Mouse (Mus musculus): ENCODE data around the gene P2rx3. TPM values are rescaled to one million over a fixed set of nuclear protein-coding genes. Genes with fewer than 3 reads are reported as not detected.
A peak's percentile ranks its signal among the peaks of the same experiment; 100 is the strongest.

P2rx3 gene
- polyA plus RNA-seq, 1 experiment from 2014 or later: 0.30 TPM

DNA sequence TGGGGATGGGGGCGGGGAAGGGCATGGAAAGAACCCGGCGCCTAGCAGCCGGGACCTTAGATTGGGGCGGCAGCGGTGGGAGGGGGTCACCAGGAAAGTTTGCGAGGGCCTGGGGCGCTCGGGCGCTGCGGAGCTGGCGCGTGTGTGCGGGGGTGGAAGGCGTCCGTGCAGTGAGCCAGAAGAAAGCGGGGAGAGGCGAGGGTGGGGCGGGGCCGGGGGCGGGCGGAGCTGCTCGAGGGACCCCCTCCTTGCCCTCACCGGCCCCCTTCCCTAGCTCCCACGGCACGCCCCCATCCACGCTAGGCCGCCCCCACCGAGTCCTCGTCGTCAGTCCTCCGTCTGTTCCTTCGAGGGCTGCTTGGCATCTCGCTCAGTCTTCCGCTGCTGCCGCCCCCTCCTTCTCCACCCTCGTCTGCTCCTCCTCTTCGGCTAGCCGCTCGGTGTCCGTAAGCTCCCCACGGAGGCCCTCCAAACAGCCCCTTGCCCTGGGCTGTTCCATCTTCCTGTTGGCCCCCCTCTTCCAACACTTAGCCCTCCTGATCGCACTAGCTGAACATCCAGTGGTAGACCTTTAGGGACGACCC, 11.0 kb upstream of the P2rx3 start:
- H3K4me3 ChIP-seq (ENCODE audit: low read depth, low read length): peak overlapping the region; percentile 70
- H3K27ac ChIP-seq (ENCODE audit: low read depth, low read length): peak overlapping the region; percentile 89
- H3K9ac ChIP-seq (ENCODE audit: low read length): peak overlapping the region; percentile 78
- H3K4me2 ChIP-seq (ENCODE audit: low read length): peak overlapping the region; percentile 71
- H3K4me1 ChIP-seq (ENCODE audit: control insufficient read depth, insufficient read depth, low read length): peaks cover 28% of the 10 kb centered on the region
- peak; percentile 75 for ATAC-seq
- no peaks in the 10 kb centered on the region for H3K27me3 ChIP-seq (replicated peaks; ENCODE audit: control insufficient read depth, insufficient read depth, low read length)
- under 1% methylated on average over 34 of the region's 44 CpGs for WGBS
- DNase-seq (ENCODE audit: low spot score): peak; percentile 80
- no peaks in the 10 kb centered on the region for H3K9me3 ChIP-seq (replicated peaks; ENCODE audit: control insufficient read depth, low read length)
- H3K36me3 ChIP-seq (ENCODE audit: control insufficient read depth, insufficient read depth, low read length): peaks cover 59% of the 10 kb centered on the region

DNA sequence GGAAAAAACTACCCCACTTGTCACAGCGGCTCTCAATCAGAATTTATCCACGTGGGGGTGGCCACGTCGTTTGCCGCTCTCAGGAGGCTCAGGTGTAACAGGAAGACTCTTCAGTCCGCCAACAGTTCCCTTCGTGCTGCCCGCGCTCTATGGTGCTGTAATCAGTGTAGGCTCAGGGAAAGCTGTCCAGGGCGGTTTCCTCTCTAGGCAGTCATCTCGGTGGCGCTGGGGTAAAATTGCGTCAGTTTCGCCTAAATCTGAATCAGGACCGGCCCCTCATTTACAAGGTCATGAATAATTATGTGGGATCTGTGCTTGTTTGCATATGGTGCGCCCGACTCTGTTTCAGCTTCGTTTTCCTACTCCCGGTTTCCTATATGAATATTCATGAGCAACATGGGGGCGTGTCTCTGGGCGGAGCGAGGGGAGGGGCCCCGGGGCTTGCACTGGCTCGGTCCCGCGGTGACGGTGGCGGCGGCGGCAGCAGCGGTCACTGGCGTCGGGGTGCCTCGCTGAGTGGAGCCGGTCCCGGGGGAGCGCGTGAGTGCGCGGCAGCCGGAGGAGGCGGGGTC, 10.4 kb upstream of the P2rx3 start, which contains the start of gene Tnks1bp1:
Gene Tnks1bp1 (plus strand): TSS at position 427 of the 572 bp plus-strand sequence.
- WGBS: under 1% methylated on average over 42 of the region's 42 CpGs
- peak within 1 kb of the TSS; percentile 78 for H3K9ac ChIP-seq (ENCODE audit: low read length)
- peak; percentile 90 for ATAC-seq
- H3K4me1 ChIP-seq (ENCODE audit: control insufficient read depth, insufficient read depth, low read length): peaks cover 28% of the 10 kb centered on the region
- H3K4me3 ChIP-seq (ENCODE audit: low read depth, low read length): peak within 1 kb of the TSS; percentile 70
- H3K27ac ChIP-seq (ENCODE audit: low read depth, low read length): peak within 1 kb of the TSS; percentile 89
- H3K4me2 ChIP-seq (ENCODE audit: low read length): peak within 1 kb of the TSS; percentile 71
- peak; percentile 96 for DNase-seq (ENCODE audit: low spot score)
- no peaks in the 10 kb centered on the region for H3K9me3 ChIP-seq (replicated peaks; ENCODE audit: control insufficient read depth, low read length)
- no peaks in the 10 kb centered on the region for H3K27me3 ChIP-seq (replicated peaks; ENCODE audit: control insufficient read depth, insufficient read depth, low read length)
- H3K36me3 ChIP-seq (ENCODE audit: control insufficient read depth, insufficient read depth, low read length): peaks cover 59% of the 10 kb centered on the region

DNA sequence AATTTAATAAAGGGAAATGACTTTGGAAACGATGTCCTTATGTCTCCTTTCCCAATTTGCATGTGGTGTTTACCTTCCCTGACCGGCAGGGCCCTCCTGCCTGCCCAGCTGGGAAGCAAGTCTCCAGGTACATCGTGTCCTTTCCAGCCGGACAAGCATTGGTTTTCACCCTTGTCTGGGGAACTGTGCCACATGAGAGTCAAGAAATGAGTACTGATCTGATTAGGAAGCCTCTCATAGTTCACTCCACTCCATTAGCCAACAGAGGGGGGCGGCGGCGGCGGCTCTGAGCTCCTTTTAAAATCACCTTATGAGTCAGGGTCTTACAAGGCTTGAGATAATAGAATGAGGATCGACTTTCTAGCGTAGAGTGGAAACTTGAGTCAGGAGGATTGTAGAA, 9.8 kb upstream of the P2rx3 start:
- DNase-seq (ENCODE audit: low spot score): no peak
- WGBS: 42% methylated on average over 10 of the region's 10 CpGs
- H3K4me3 ChIP-seq (ENCODE audit: low read depth, low read length): peak overlapping the region; percentile 70

DNA sequence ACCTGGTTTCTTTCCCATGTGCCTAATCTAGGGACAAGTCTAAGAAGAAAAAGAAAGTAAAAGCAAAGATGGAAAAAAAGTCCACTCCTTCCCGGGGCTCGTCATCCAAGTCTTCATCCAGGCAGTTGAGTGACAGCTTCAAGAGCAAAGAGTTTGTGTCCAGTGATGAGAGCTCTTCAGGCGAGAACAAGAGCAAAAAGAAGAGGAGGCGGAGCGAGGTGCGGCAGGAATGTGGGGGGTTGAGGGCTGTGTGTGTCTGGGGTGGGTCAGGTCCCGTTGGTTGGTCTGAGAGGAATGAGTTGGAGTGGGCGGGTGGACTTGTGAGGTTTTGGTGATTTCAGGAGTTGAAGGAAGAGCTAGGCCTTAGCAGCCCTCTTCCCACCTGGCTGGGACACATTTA, 9.0 kb upstream of the P2rx3 start:
- Histone ChIP-seq H3K9ac (ENCODE audit: low read length) (no peak overlapping the region), H3K36me3 (ENCODE audit: control insufficient read depth, insufficient read depth, low read length) (peaks cover 62% of the 10 kb centered on the region), H3K27ac (ENCODE audit: low read depth, low read length) (no peak overlapping the region), H3K9me3 (replicated peaks; ENCODE audit: control insufficient read depth, low read length) (no peaks in the 10 kb centered on the region), H3K4me1 (ENCODE audit: control insufficient read depth, insufficient read depth, low read length) (peaks cover 28% of the 10 kb centered on the region), H3K4me3 (ENCODE audit: low read depth, low read length) (no peak overlapping the region), H3K27me3 (replicated peaks; ENCODE audit: control insufficient read depth, insufficient read depth, low read length) (no peaks in the 10 kb centered on the region), H3K4me2 (ENCODE audit: low read length) (no peak overlapping the region)
- ATAC-seq (no peak), DNase-seq (ENCODE audit: low spot score) (no peak)
- 71% methylated on average over 8 of the region's 8 CpGs for WGBS

More for the DNA sequence above, 9.8 kb upstream of the P2rx3 start:
- ATAC-seq: no peak
- Histone ChIP-seq H3K36me3 (ENCODE audit: control insufficient read depth, insufficient read depth, low read length) (peaks cover 59% of the 10 kb centered on the region), H3K4me2 (ENCODE audit: low read length) (peak overlapping the region; percentile 71), H3K9me3 (replicated peaks; ENCODE audit: control insufficient read depth, low read length) (no peaks in the 10 kb centered on the region), H3K27ac (ENCODE audit: low read depth, low read length) (peak overlapping the region; percentile 89), H3K4me1 (ENCODE audit: control insufficient read depth, insufficient read depth, low read length) (peaks cover 28% of the 10 kb centered on the region), H3K9ac (ENCODE audit: low read length) (peak overlapping the region; percentile 78), H3K27me3 (replicated peaks; ENCODE audit: control insufficient read depth, insufficient read depth, low read length) (no peaks in the 10 kb centered on the region)

DNA sequence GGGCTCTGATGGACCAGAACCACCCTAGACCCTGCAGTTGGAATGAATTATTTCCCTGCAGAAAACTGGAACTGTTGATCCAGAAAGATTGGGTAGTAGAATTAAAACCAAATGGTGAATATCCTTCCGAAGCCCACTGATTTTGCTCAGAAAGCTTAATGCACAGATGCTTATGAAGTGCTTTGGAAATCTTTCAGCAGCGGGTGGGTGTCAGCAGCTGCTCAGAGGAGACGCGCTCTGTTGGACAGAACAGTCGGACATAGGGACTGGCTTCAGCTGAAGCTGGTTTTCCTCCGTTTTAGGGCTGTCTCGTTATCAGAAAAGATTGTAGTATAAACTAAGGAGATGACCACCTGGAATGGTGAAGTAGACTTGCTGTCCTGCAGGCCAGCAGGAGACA, 6.4 kb upstream of the P2rx3 start:
- Histone ChIP-seq H3K4me1 (ENCODE audit: control insufficient read depth, insufficient read depth, low read length) (peaks cover 8% of the 10 kb centered on the region), H3K27me3 (replicated peaks; ENCODE audit: control insufficient read depth, insufficient read depth, low read length) (no peaks in the 10 kb centered on the region), H3K4me2 (ENCODE audit: low read length) (no peak overlapping the region), H3K36me3 (ENCODE audit: control insufficient read depth, insufficient read depth, low read length) (peaks cover 82% of the 10 kb centered on the region), H3K4me3 (ENCODE audit: low read depth, low read length) (no peak overlapping the region), H3K9ac (ENCODE audit: low read length) (no peak overlapping the region), H3K27ac (ENCODE audit: low read depth, low read length) (no peak overlapping the region), H3K9me3 (replicated peaks; ENCODE audit: control insufficient read depth, low read length) (no peaks in the 10 kb centered on the region)
- WGBS: 94% methylated on average over 7 of the region's 7 CpGs
- no peak for DNase-seq (ENCODE audit: low spot score)
- ATAC-seq: no peak

DNA sequence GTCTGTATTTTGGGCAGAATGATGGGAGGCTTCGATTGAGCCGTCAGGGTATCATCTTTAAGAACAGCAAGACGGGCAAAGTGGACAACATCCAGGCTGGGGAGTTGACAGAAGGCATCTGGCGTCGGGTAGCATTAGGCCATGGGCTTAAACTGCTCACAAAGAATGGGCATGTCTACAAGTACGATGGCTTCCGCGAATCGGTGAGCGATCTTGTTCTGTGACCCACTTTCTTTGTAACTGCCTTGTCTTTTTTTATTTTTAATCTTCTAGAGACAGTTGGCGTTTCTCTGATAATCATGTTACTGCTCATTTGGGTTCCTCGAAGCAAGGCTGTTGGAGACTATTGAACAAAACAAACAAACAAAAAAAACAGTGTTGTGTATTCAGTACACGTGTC, 1.1 kb upstream of the P2rx3 start:
- DNase-seq (ENCODE audit: low spot score) (no peak), ATAC-seq (no peak)
- 78% methylated on average over 13 of the region's 13 CpGs for WGBS
- H3K36me3 ChIP-seq (ENCODE audit: control insufficient read depth, insufficient read depth, low read length): peaks cover 42% of the 10 kb centered on the region
- H3K4me1 ChIP-seq (ENCODE audit: control insufficient read depth, insufficient read depth, low read length): peaks cover 13% of the 10 kb centered on the region
- H3K27me3 ChIP-seq (replicated peaks; ENCODE audit: control insufficient read depth, insufficient read depth, low read length): no peaks in the 10 kb centered on the region
- no peak overlapping the region for H3K27ac ChIP-seq (ENCODE audit: low read depth, low read length)
- H3K9me3 ChIP-seq (replicated peaks; ENCODE audit: control insufficient read depth, low read length): no peaks in the 10 kb centered on the region
- peak overlapping the region; percentile 80 for H3K4me3 ChIP-seq (ENCODE audit: low read depth, low read length)
- peak overlapping the region; percentile 74 for H3K4me2 ChIP-seq (ENCODE audit: low read length)
- peak overlapping the region; percentile 98 for H3K9ac ChIP-seq (ENCODE audit: low read length)

DNA sequence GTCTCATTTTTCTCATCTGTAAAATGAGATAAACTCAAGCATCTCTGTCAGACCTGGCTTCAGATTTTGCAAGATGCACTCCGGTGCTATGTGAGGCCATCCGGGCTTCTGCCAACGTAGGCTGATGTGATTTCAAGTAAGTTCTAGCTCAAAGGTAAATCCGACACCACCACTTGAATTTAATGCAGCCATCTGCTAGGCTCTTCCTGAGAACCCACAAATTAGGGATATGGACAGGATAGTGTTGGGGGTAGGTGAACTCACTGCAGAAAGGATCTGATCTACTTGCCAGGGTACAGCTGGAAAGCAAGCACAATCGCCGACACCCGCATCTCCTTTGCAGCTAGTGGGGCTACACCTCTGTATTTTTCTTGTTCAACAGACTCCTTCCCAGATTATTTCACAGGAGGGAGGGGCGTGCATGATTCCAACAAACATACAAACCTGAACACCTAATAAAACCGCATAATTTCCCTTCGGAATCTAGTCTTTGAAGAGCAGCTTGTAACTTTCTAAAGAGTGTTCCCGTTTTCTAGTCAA, 685 bp downstream of the P2rx3 start:
- peaks cover 24% of the 10 kb centered on the region for H3K36me3 ChIP-seq (ENCODE audit: control insufficient read depth, insufficient read depth, low read length)
- H3K4me2 ChIP-seq (ENCODE audit: low read length): peak overlapping the region; percentile 75
- peak overlapping the region; percentile 29; the same call in 1 of the 2 replicates for H3K27ac ChIP-seq (ENCODE audit: low read depth, low read length)
- no peak for DNase-seq (ENCODE audit: low spot score)
- no peaks in the 10 kb centered on the region for H3K27me3 ChIP-seq (replicated peaks; ENCODE audit: control insufficient read depth, insufficient read depth, low read length)
- peaks cover 13% of the 10 kb centered on the region for H3K4me1 ChIP-seq (ENCODE audit: control insufficient read depth, insufficient read depth, low read length)
- H3K4me3 ChIP-seq (ENCODE audit: low read depth, low read length): peak overlapping the region; percentile 80
- no peaks in the 10 kb centered on the region for H3K9me3 ChIP-seq (replicated peaks; ENCODE audit: control insufficient read depth, low read length)
- 8% methylated on average over 11 of the region's 11 CpGs for WGBS
- ATAC-seq: peak; percentile 52
- peak overlapping the region; percentile 98 for H3K9ac ChIP-seq (ENCODE audit: low read length)

DNA sequence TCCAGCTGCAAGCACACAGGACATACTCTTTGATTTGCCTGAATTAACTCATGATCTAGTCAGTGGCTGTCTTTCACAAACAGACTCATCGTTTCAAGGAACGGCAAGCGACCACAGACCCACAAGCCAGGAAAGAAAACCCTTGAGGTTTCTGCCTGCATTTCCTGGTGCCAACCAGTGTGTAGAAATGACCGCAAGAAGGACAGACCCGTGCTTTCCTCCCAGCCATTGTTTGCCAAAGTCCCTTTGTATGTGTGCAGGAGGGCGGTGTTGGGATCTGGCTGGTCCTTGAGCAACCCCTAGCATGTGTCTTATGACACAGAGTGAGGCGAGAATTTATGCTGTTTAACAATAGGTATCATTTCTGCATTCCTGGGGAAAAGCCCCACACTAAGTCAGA, 3.1 kb downstream of the P2rx3 start:
- DNase-seq (ENCODE audit: low spot score) (no peak), ATAC-seq (no peak)
- H3K27ac ChIP-seq (ENCODE audit: low read depth, low read length): no peak overlapping the region
- H3K4me3 ChIP-seq (ENCODE audit: low read depth, low read length): no peak overlapping the region
- WGBS: 84% methylated on average over 7 of the region's 7 CpGs
- no peak overlapping the region for H3K4me2 ChIP-seq (ENCODE audit: low read length)
- no peaks in the 10 kb centered on the region; the same call in 1 of the 2 replicates for H3K36me3 ChIP-seq (ENCODE audit: control insufficient read depth, insufficient read depth, low read length)
- H3K9ac ChIP-seq (ENCODE audit: low read length): no peak overlapping the region
- H3K27me3 ChIP-seq (replicated peaks; ENCODE audit: control insufficient read depth, insufficient read depth, low read length): no peaks in the 10 kb centered on the region
- peaks cover 13% of the 10 kb centered on the region for H3K4me1 ChIP-seq (ENCODE audit: control insufficient read depth, insufficient read depth, low read length)
- H3K9me3 ChIP-seq (replicated peaks; ENCODE audit: control insufficient read depth, low read length): no peaks in the 10 kb centered on the region

DNA sequence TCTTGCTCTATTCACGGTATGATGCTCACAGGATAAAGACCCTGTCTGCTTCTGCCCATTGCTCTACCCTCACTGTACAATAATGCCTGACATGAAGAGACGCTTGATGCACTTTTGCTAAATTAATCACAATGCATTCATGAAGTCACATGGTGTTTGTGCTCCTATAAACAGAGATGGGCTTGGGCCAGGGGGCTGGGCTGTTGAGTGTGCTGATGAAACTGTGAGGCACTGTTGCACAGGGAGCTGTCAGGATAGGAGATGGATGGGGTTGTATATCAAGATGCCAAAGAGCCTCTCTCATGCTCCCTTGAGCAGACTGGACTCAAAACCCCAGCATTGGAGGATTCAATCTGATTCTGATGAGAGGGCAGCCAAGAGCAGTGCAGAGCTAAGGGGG, 4.1 kb downstream of the P2rx3 start:
- ATAC-seq: no peak
- DNase-seq (ENCODE audit: low spot score): no peak
- Histone ChIP-seq H3K27ac (ENCODE audit: low read depth, low read length) (no peak overlapping the region), H3K27me3 (replicated peaks; ENCODE audit: control insufficient read depth, insufficient read depth, low read length) (no peaks in the 10 kb centered on the region), H3K9me3 (replicated peaks; ENCODE audit: control insufficient read depth, low read length) (no peaks in the 10 kb centered on the region), H3K36me3 (ENCODE audit: control insufficient read depth, insufficient read depth, low read length) (no peaks in the 10 kb centered on the region), H3K4me2 (ENCODE audit: low read length) (no peak overlapping the region), H3K4me1 (ENCODE audit: control insufficient read depth, insufficient read depth, low read length) (peaks cover 8% of the 10 kb centered on the region), H3K4me3 (ENCODE audit: low read depth, low read length) (no peak overlapping the region), H3K9ac (ENCODE audit: low read length) (no peak overlapping the region)
- WGBS: 85% methylated on average over 2 of the region's 2 CpGs

Data from forebrain, embryonic 14.5 days (tissue).